ENCODE assay signal across 14 mouse cellular contexts in the genomic region with DNA sequence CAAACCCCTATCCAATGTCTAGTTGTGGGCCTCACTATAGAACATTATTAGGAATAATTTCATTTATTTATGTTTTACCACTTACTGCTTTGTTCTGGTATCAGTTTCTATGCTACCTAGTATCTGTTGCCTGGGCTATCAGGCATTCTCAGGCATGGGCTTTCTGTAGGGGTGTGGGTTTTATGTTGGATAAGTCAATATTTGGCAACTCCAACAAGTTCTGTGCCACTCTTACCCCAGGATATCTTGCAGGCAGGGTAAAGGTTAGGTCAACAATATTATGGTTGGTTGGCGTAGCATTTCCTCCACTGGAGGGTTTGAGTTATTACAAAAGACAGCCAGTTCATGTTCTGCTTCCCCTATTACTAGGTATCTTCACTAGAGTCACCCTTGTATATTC.
"Had no signal": no experiment of that assay in that cellular context is flagged by ENCODE, and none has a peak within 500 bp of the region (broad histone marks: within the 10 kb centered on the region; RNA-seq: fewer than 3 reads in every experiment).

No protein-coding gene starts in this region.

- H3K4me1 ChIP-seq: liver, embryonic 15.5 days; lung, embryonic 15.5 days had no signal

- DNase-seq: kidney, adult 18-20 months; kidney, adult 9 months; kidney, postnatal 14 days; kidney, postnatal 4 days; layer of hippocampus, adult 9-11 months; lung, postnatal 10 days; lung, postnatal 4 days; thymus, adult 2 months; thymus, postnatal 14 days; thymus, postnatal 4 days had no signal

- H3K27me3 ChIP-seq: liver, embryonic 15.5 days; lung, embryonic 15.5 days had no signal

- H3K4me3 ChIP-seq: layer of hippocampus, adult 2 months; liver, embryonic 15.5 days; lung, embryonic 15.5 days had no signal

- H3K4me2 ChIP-seq: liver, embryonic 15.5 days; lung, embryonic 15.5 days; midbrain, embryonic 11.5 days had no signal

- H3K27ac ChIP-seq: layer of hippocampus, adult 2 months; liver, embryonic 15.5 days; lung, embryonic 15.5 days had no signal

- H3K9ac ChIP-seq: liver, embryonic 15.5 days; lung, embryonic 15.5 days had no signal

- H3K9me3 ChIP-seq: liver, embryonic 15.5 days; lung, embryonic 15.5 days had no signal

- H3K36me3 ChIP-seq: liver, embryonic 15.5 days; lung, embryonic 15.5 days had no signal
